Mouse (Mus musculus) macrophage (primary cell): ENCODE results near the gene Asl. TPM values are rescaled to one million over a fixed set of nuclear protein-coding genes. Genes with fewer than 3 reads are reported as not detected.

Experiments used
- H3K27ac ChIP-seq: fragments of 350-480 bp; formaldehyde crosslinking; 2 replicates; pipeline ENCODE4 v1.9.0; 2021
- H3K36me3 ChIP-seq: fragments of 350-480 bp; formaldehyde crosslinking; 2 replicates; pipeline ENCODE4 v1.9.0; 2021; ENCODE audit errors: inconsistent target
- H3K4me3 ChIP-seq: fragments of 350-480 bp; formaldehyde crosslinking; 2 replicates; pipeline ENCODE4 v1.9.0; 2021; ENCODE audit errors: inconsistent target
- H3K79me2 ChIP-seq: fragments of 350-480 bp; formaldehyde crosslinking; 2 replicates; pipeline ENCODE4 v1.9.0; 2021; ENCODE audit errors: inconsistent target
- WGBS: methylation state at CpG from one replicate; pipeline ENCODE4 v1.1.7; 2026; ENCODE audit warnings: inconsistent platforms; ENCODE audit not compliant: missing documents; 5-methylcytosine and 5-hydroxymethylcytosine counted together
- polyA plus RNA-seq: library from polyadenylated mRNA; stranded (reverse); fragments of 250-400 nt; gene quantifications from 3 replicates; pipeline ENCODE4 v1.2.4, GENCODE M21; 2018; ENCODE audit warnings: inconsistent platforms
- total RNA-seq, 78 experiments: library from RNA; depleted of rRNA; stranded (reverse); fragments of 250-400 nt; gene quantifications; 1 replicate in 9 of 78; 2 replicates in 24 of 78; 3 replicates in 43 of 78; 4 replicates in 2 of 78; pipeline ENCODE4 v1.2.4; 2018; ENCODE audit warnings: inconsistent platforms in 56 of 78

Asl gene
- total RNA-seq (2018; cell fraction: chromatin; rRNA removed) = 10 to 100 TPM; 20.6 to 70.5 (median 40.0) TPM
- 10 to 100 TPM; 26.8 to 44.9 (median 33.1) TPM for total RNA-seq (2018; cell fraction: cytosol; rRNA removed)
- total RNA-seq (2018; cell fraction: nucleus; rRNA removed) = 10 to 100 TPM; 20.1 to 64.3 (median 32.2) TPM
- 33.6 to 39.7 TPM (median 34.1 TPM) in 3 replicates for polyA plus RNA-seq

- H3K79me2 ChIP-seq = peaks cover 49% of the 10 kb centered on the region
- H3K36me3 ChIP-seq = no peaks in the 10 kb centered on the region
- 2% methylated on average over 48 of the region's 51 CpGs for WGBS
- peak within 1 kb of the TSS; percentile 74 for H3K4me3 ChIP-seq
- H3K27ac ChIP-seq = peak within 1 kb of the TSS; percentile 47
Measured at GRCm38 (mm10) chr5:130029142-130029897, at the start of gene Asl, which contains the start of gene Crcp. Asl (minus strand) TSS chr5:130029247. Crcp (plus strand) TSS chr5:130029290.

GRCm38 (mm10) chr5:130078834-130079156, 49.7 kb upstream of the Asl start:
- no peaks in the 10 kb centered on the region for H3K36me3 ChIP-seq
- no peak overlapping the region for H3K27ac ChIP-seq
- no peak overlapping the region for H3K4me3 ChIP-seq
- H3K79me2 ChIP-seq = peaks cover 27% of the 10 kb centered on the region; the same call in 1 of the 2 replicates
- WGBS = 66% methylated on average over 6 of the region's 6 CpGs

GRCm38 (mm10) chr5:130078096-130078833, 49.2 kb upstream of the Asl start:
- 35% methylated on average over 9 of the region's 9 CpGs for WGBS
- H3K27ac ChIP-seq = no peak overlapping the region
- no peaks in the 10 kb centered on the region for H3K36me3 ChIP-seq
- no peak overlapping the region for H3K4me3 ChIP-seq
- peaks cover 22% of the 10 kb centered on the region; the same call in 1 of the 2 replicates for H3K79me2 ChIP-seq

GRCm38 (mm10) chr5:130076396-130076795, 47.3 kb upstream of the Asl start:
- H3K27ac ChIP-seq = no peak overlapping the region
- 74% methylated on average over 6 of the region's 6 CpGs for WGBS

GRCm38 (mm10) chr5:130074491-130074890, 45.4 kb upstream of the Asl start:
- no peak overlapping the region for H3K4me3 ChIP-seq
- no peak overlapping the region for H3K27ac ChIP-seq
- H3K36me3 ChIP-seq = no peaks in the 10 kb centered on the region
- 94% methylated on average over 6 of the region's 6 CpGs for WGBS
- no peaks in the 10 kb centered on the region for H3K79me2 ChIP-seq

More at GRCm38 (mm10) chr5:130076396-130076795, 47.3 kb upstream of the Asl start:
- Histone ChIP-seq H3K36me3 (no peaks in the 10 kb centered on the region), H3K4me3 (no peak overlapping the region), H3K79me2 (peaks cover 5% of the 10 kb centered on the region; the same call in 1 of the 2 replicates)

- Histone ChIP-seq H3K27ac (no peak within 1 kb of the TSS), H3K4me3 (no peak within 1 kb of the TSS)
Measured at GRCm38 (mm10) chr5:130073026-130073425, 44.0 kb upstream of the Asl start, which contains the start of gene Tpst1. Tpst1 (plus strand) TSS chr5:130073326.

GRCm38 (mm10) chr5:130067841-130068264, 38.8 kb upstream of the Asl start:
- WGBS = 88% methylated on average over 3 of the region's 3 CpGs
- Histone ChIP-seq H3K27ac (no peak overlapping the region), H3K36me3 (no peaks in the 10 kb centered on the region)

More at GRCm38 (mm10) chr5:130073026-130073425, 44.0 kb upstream of the Asl start, which contains the start of gene Tpst1:
- WGBS = 91% methylated on average over 6 of the region's 6 CpGs
- H3K36me3 ChIP-seq = no peaks in the 10 kb centered on the region
- H3K79me2 ChIP-seq = no peaks in the 10 kb centered on the region

GRCm38 (mm10) chr5:130065579-130065978, 36.5 kb upstream of the Asl start:
- 86% methylated on average over 1 of the region's 1 CpGs for WGBS
- H3K4me3 ChIP-seq = no peak overlapping the region

More at GRCm38 (mm10) chr5:130067841-130068264, 38.8 kb upstream of the Asl start:
- Histone ChIP-seq H3K79me2 (no peaks in the 10 kb centered on the region), H3K4me3 (no peak overlapping the region)

GRCm38 (mm10) chr5:130063760-130064159, 34.7 kb upstream of the Asl start:
- no peak overlapping the region for H3K4me3 ChIP-seq
- WGBS = 94% methylated on average over 2 of the region's 2 CpGs
- H3K36me3 ChIP-seq = peaks cover 14% of the 10 kb centered on the region; the same call in 1 of the 2 replicates
- H3K79me2 ChIP-seq = no peaks in the 10 kb centered on the region
- H3K27ac ChIP-seq = no peak overlapping the region

More at GRCm38 (mm10) chr5:130065579-130065978, 36.5 kb upstream of the Asl start:
- H3K79me2 ChIP-seq = no peaks in the 10 kb centered on the region
- H3K27ac ChIP-seq = no peak overlapping the region
- peaks cover 3% of the 10 kb centered on the region; the same call in 1 of the 2 replicates for H3K36me3 ChIP-seq

- peaks cover 14% of the 10 kb centered on the region; the same call in 1 of the 2 replicates for H3K36me3 ChIP-seq
- 42% methylated on average over 2 of the region's 2 CpGs for WGBS
- H3K4me3 ChIP-seq = no peak overlapping the region
- no peak overlapping the region for H3K27ac ChIP-seq
- H3K79me2 ChIP-seq = no peaks in the 10 kb centered on the region
Measured at GRCm38 (mm10) chr5:130062096-130062495, 33.0 kb upstream of the Asl start.

- Histone ChIP-seq H3K27ac (no peak overlapping the region), H3K79me2 (no peaks in the 10 kb centered on the region), H3K4me3 (no peak overlapping the region), H3K36me3 (peaks cover 15% of the 10 kb centered on the region; the same call in 1 of the 2 replicates)
- 93% methylated on average over 4 of the region's 4 CpGs for WGBS
Measured at GRCm38 (mm10) chr5:130060329-130060665, 31.2 kb upstream of the Asl start.

- Histone ChIP-seq H3K27ac (no peak overlapping the region), H3K36me3 (peaks cover 22% of the 10 kb centered on the region), H3K4me3 (no peak overlapping the region), H3K79me2 (no peaks in the 10 kb centered on the region)
- WGBS = 97% methylated on average over 12 of the region's 12 CpGs
Measured at GRCm38 (mm10) chr5:130059413-130060328, 30.6 kb upstream of the Asl start.

GRCm38 (mm10) chr5:130056303-130056702, 27.3 kb upstream of the Asl start:
- no peak overlapping the region for H3K4me3 ChIP-seq
- no peak overlapping the region for H3K27ac ChIP-seq
- H3K79me2 ChIP-seq = no peaks in the 10 kb centered on the region
- WGBS = 100% methylated on average over 1 of the region's 2 CpGs
- peaks cover 43% of the 10 kb centered on the region for H3K36me3 ChIP-seq

GRCm38 (mm10) chr5:130055688-130056087, 26.6 kb upstream of the Asl start:
- WGBS = 100% methylated on average over 4 of the region's 4 CpGs
- Histone ChIP-seq H3K27ac (no peak overlapping the region), H3K4me3 (no peak overlapping the region), H3K79me2 (no peaks in the 10 kb centered on the region), H3K36me3 (peaks cover 45% of the 10 kb centered on the region)
